Mouse (Mus musculus) liver, adult 2 months (tissue): ENCODE data around the gene Spag6. TPM values are rescaled to one million over a fixed set of nuclear protein-coding genes. Genes with fewer than 3 reads are reported as not detected.

Experiments used
- DNase-seq: peaks from one replicate; pipeline ENCODE4 v3.0.0-alpha.2; 2011; ENCODE audit warnings: low read depth, low spot score; ENCODE audit errors: extremely low read depth
- H3K27ac ChIP-seq: fragments of 200-500 bp; replicated peaks from 2 replicates; pipeline ENCODE4 v1.5.1; 2012; ENCODE audit warnings: low read depth, mild to moderate bottlenecking, control low read depth, inconsistent platforms, low read length; ENCODE audit not compliant: insufficient read depth
- H3K27me3 ChIP-seq: fragments of 200-500 bp; 2 replicates; pipeline ENCODE4 v1.6.1; 2012; ENCODE audit warnings: mild to moderate bottlenecking, moderate library complexity, low read length, inconsistent platforms; ENCODE audit not compliant: control insufficient read depth, insufficient read depth
- H3K36me3 ChIP-seq: fragments of 200-500 bp; 2 replicates; pipeline ENCODE4 v1.6.1; 2012; ENCODE audit warnings: low read length, inconsistent platforms; ENCODE audit not compliant: control insufficient read depth, insufficient read depth
- H3K4me1 ChIP-seq: fragments of 200-500 bp; 2 replicates; pipeline ENCODE4 v1.6.1; 2011; ENCODE audit warnings: low read length; ENCODE audit not compliant: control insufficient read depth, insufficient read depth
- H3K4me3 ChIP-seq: fragments of 200-500 bp; 2 replicates; pipeline ENCODE4 v1.5.1; 2011; ENCODE audit warnings: low read depth, mild to moderate bottlenecking, control low read depth, low read length, moderate library complexity; ENCODE audit not compliant: insufficient read depth
- H3K79me2 ChIP-seq: fragments of 200-500 bp; 2 replicates; pipeline ENCODE4 v1.6.1; 2012; ENCODE audit warnings: inconsistent platforms, mild to moderate bottlenecking, low read length, moderate library complexity; ENCODE audit not compliant: control insufficient read depth, insufficient read depth
- H3K9ac ChIP-seq: fragments of 200-500 bp; 2 replicates; pipeline ENCODE4 v1.6.1; 2012; ENCODE audit warnings: low read depth, mild to moderate bottlenecking, control low read depth, inconsistent platforms, low read length
- CTCF ChIP-seq: fragments of 200-500 bp; IDR thresholded peaks from 2 replicates; pipeline ENCODE4 v1.5.1; 2011; ENCODE audit warnings: low read depth, low read length, control low read depth
- POLR2A ChIP-seq: fragments of 200-500 bp; IDR thresholded peaks from 2 replicates; pipeline ENCODE4 v1.6.1; 2011; ENCODE audit warnings: low read length, control low read depth; ENCODE audit not compliant: insufficient read depth; ENCODE audit errors: extremely low read depth
- WGBS: fragments of 180-500 bp; shearing (Covaris S2); methylation state at CpG from one replicate; pipeline ENCODE4 v1.1.7; 2018; 5-methylcytosine and 5-hydroxymethylcytosine counted together
- polyA plus RNA-seq: library from polyadenylated mRNA; depleted of rRNA; stranded (reverse); fragments of >200 nt; gene quantifications from 2 replicates; pipeline ENCODE4 v1.2.3, GENCODE M21; 2012; rRNA removed
- total RNA-seq: library from RNA; depleted of rRNA; stranded (reverse); fragments of >200 nt; gene quantifications from 2 replicates; pipeline ENCODE4 v1.2.3, GENCODE M21; 2014; rRNA removed

Gene Spag6
- total and polyA plus RNA-seq, 2 experiments, result not detected

DNA sequence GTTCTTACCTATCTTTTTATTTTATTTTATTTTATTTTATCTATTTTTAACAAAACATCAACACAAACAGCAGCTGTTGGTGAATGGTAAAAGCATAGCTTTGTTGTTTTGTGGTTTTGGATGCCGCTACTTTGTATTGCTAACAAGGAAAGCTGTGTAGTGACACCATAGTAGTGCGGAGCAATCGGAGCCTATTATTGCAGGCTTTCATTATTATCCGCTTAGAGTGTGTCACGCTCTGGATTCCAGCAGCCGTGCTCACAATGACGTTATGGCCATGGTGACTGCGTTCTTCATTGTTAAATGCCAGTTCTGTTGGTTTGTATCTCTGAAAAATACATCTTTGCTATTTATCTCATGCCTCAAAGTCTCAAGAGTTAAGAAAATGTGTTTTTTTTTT, 103.9 kb downstream of the Spag6 start:
- 91% methylated on average over 8 of the region's 8 CpGs for WGBS

GRCm38 (mm10) chr2:18799265-18799965, 105.6 kb downstream of the Spag6 start:
- 23% methylated on average over 17 of the region's 17 CpGs for WGBS
- H3K9ac ChIP-seq, result no peak overlapping the region
- TF ChIP-seq CTCF (no peak), POLR2A (no peak)
- H3K27me3 ChIP-seq, result peaks cover 24% of the 10 kb centered on the region; the same call in 1 of the 2 replicates
- no peak overlapping the region for H3K4me3 ChIP-seq
- no peaks in the 10 kb centered on the region for H3K4me1 ChIP-seq
- no peak overlapping the region for H3K27ac ChIP-seq
- H3K36me3 ChIP-seq, result no peaks in the 10 kb centered on the region
- H3K79me2 ChIP-seq, result no peaks in the 10 kb centered on the region
- no peak for DNase-seq

More for the DNA sequence above, 103.9 kb downstream of the Spag6 start:
- H3K9ac ChIP-seq, result no peak overlapping the region
- peaks cover 21% of the 10 kb centered on the region; the same call in 1 of the 2 replicates for H3K27me3 ChIP-seq
- TF ChIP-seq CTCF, result no peak
- no peak for TF ChIP-seq POLR2A
- no peak overlapping the region for H3K4me3 ChIP-seq
- no peaks in the 10 kb centered on the region for H3K4me1 ChIP-seq
- no peak overlapping the region for H3K27ac ChIP-seq
- no peaks in the 10 kb centered on the region for H3K79me2 ChIP-seq
- no peaks in the 10 kb centered on the region for H3K36me3 ChIP-seq
- no peak for DNase-seq

Other genes starting within 250 kb of the Spag6 start
- 113 and 127 TPM in 2 replicates for gene Commd3, start 21.6 kb upstream of the Spag6 start, total RNA-seq
- gene Commd3, start 21.6 kb upstream of the Spag6 start, polyA plus RNA-seq, result 80.1 and 86.5 TPM in 2 replicates
- gene Bmi1, start 17.0 kb upstream of the Spag6 start, total RNA-seq, result 19.9 and 20.4 TPM in 2 replicates
- 8.1 and 8.3 TPM in 2 replicates for gene Bmi1, start 17.0 kb upstream of the Spag6 start, polyA plus RNA-seq